ENCODE assay signal across 21 mouse cellular contexts in the genomic region with DNA sequence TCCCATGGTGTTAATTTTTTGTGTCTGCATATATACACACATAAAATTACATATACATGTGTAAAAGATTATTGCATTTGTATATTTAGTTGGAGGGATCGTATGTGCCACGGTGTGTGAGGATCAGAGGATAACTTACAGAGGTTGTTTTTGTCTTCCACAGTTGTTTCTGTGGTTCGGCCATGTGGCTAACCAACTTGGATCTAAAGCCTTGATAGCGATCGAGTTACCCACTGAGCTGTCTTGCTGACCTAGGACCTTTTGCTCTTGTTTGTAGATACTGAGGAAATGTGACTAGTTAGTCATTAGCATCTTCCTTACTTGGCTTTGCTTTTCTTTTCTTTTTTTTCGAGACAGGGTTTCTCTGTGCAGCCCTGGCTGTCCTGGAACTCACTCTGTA. TPM values are rescaled to one million over a fixed set of nuclear protein-coding genes. Genes with fewer than 3 reads are reported as not detected.
DNase-seq lines count a peak whose midpoint lies in the region; ATAC-seq and TF ChIP-seq lines count a peak whose summit lies in the region.
"Had no signal": no experiment of that assay in that cellular context is flagged by ENCODE, and none has a peak within 500 bp of the region (broad histone marks: within the 10 kb centered on the region; RNA-seq: fewer than 3 reads in every experiment).

No protein-coding gene starts in this region.

- peaks cover 35% of the 10 kb centered on the region for H3K4me1 ChIP-seq in spleen, adult 2 months (ENCODE audit: control insufficient read depth, insufficient read depth, insufficient read length)
- peaks cover 14% of the 10 kb centered on the region for H3K4me1 ChIP-seq in forebrain, embryonic 14.5 days (ENCODE audit: control insufficient read depth, insufficient read depth, low read length)

- H3K9me3 ChIP-seq in forebrain, embryonic 14.5 days (replicated peaks; ENCODE audit: control insufficient read depth, low read length), result no peaks in the 10 kb centered on the region
- H3K9me3 ChIP-seq: embryonic facial prominence, embryonic 12.5 days; G1E; heart, embryonic 12.5 days; hindbrain, embryonic 10.5 days had no signal

- H3K9ac ChIP-seq in forebrain, embryonic 14.5 days (ENCODE audit: low read length), result no peak overlapping the region
- H3K9ac ChIP-seq: embryonic facial prominence, embryonic 12.5 days; forebrain, postnatal 0 days; heart, embryonic 12.5 days; hindbrain, embryonic 14.5 days had no signal

- H3K79me2 ChIP-seq in macrophage (ENCODE audit: inconsistent target), result peaks cover 100% of the 10 kb centered on the region

- no peak for TF ChIP-seq POLR2A in spleen, adult 2 months (IDR thresholded peaks at IDR 0.05; ENCODE audit: low read depth, low read length)

- no peaks in the 10 kb centered on the region for H3K36me3 ChIP-seq in spleen, adult 2 months (ENCODE audit: control insufficient read depth, insufficient read depth, low read length)
- H3K36me3 ChIP-seq in macrophage (ENCODE audit: inconsistent target), result no peaks in the 10 kb centered on the region
- 0 out of 2 replicates have a peak, but pooled peaks cover 4% of the 10 kb centered on the region for H3K36me3 ChIP-seq in forebrain, embryonic 14.5 days (ENCODE audit: control insufficient read depth, insufficient read depth, low read length)
- H3K36me3 ChIP-seq: heart, embryonic 12.5 days had no signal

- no peak overlapping the region for H3K4me3 ChIP-seq in spleen, adult 2 months (ENCODE audit: extremely low read depth, insufficient read depth, insufficient read length)
- no peak overlapping the region for H3K4me3 ChIP-seq in macrophage (ENCODE audit: inconsistent target)
- no peak overlapping the region for H3K4me3 ChIP-seq in forebrain, embryonic 14.5 days (ENCODE audit: low read depth, low read length)
- H3K4me3 ChIP-seq: embryonic facial prominence, embryonic 12.5 days; heart, embryonic 12.5 days; hindbrain, embryonic 10.5 days had no signal

- DNase-seq in CD4-positive, CD25-positive, alpha-beta regulatory T cell, adult 2 months (ENCODE audit: low read depth, low spot score), result peak; percentile 18
- no peak for DNase-seq in spleen, adult 2 months (ENCODE audit: low read depth in 1 of 2, low spot score in 2 of 2)
- DNase-seq in spleen, postnatal 14 days (ENCODE audit: low spot score in 2 of 2), result no peak
- DNase-seq in forebrain, embryonic 14.5 days (ENCODE audit: low spot score), result no peak
- no peak for DNase-seq in left cerebral cortex, adult 9 months (ENCODE audit: low spot score in 2 of 2)
- DNase-seq: adrenal gland, postnatal 14 days; cerebellum, adult 11-12 months; cerebellum, adult 9-10 months; cerebellum, postnatal 25 days; forebrain, postnatal 0 days; gastrocnemius, postnatal 14 days had no signal

- H3K27ac ChIP-seq in spleen, adult 2 months (ENCODE audit: insufficient read depth, low read length), result 0 out of 2 replicates have a peak overlapping the region, but pooled peaks have one; percentile 56
- peak overlapping the region; percentile 46 for H3K27ac ChIP-seq in macrophage
- no peak overlapping the region for H3K27ac ChIP-seq in forebrain, embryonic 14.5 days (ENCODE audit: low read depth, low read length)
- H3K27ac ChIP-seq: embryonic facial prominence, embryonic 12.5 days; hindbrain, embryonic 10.5 days; hindbrain, embryonic 14.5 days had no signal

- no peak for TF ChIP-seq CTCF in spleen, adult 2 months (IDR thresholded peaks at IDR 0.05; ENCODE audit: extremely low read depth, insufficient read depth, insufficient read length, insufficient replicate concordance)

- H3K27me3 ChIP-seq in spleen, adult 2 months (ENCODE audit: control insufficient read depth, insufficient read depth, low read length), result no peaks in the 10 kb centered on the region
- no peaks in the 10 kb centered on the region for H3K27me3 ChIP-seq in forebrain, embryonic 14.5 days (replicated peaks; ENCODE audit: control insufficient read depth, insufficient read depth, low read length)
- H3K27me3 ChIP-seq: embryonic facial prominence, embryonic 12.5 days; heart, embryonic 12.5 days had no signal

- 49% methylated on average over 6 of the region's 6 CpGs for WGBS in spleen, adult 2 months
- 40% methylated on average over 6 of the region's 6 CpGs for WGBS in macrophage (ENCODE audit: missing documents)
- 95% methylated on average over 6 of the region's 6 CpGs for whole genome bisulfite sequencing in forebrain, embryonic 14.5 days

- ATAC-seq in CD4-positive, CD25-positive, alpha-beta regulatory T cell, adult 4 months, result no peak
- no peak for ATAC-seq in megakaryocyte progenitor cell, adult 5-6 weeks (replicated peaks; ENCODE audit: poor library complexity)
- ATAC-seq in forebrain, embryonic 14.5 days, result no peak
- ATAC-seq: activated CD4-positive, CD25-positive, alpha-beta regulatory T cell, adult 4 months; forebrain, postnatal 0 days had no signal

- no peak overlapping the region for H3K4me2 ChIP-seq in forebrain, embryonic 14.5 days (ENCODE audit: low read length)
- H3K4me2 ChIP-seq: embryonic facial prominence, embryonic 12.5 days; heart, embryonic 12.5 days; hindbrain, embryonic 14.5 days had no signal

RNA-seq across cellular contexts. Expression of gene Srebf2, which starts 9.3 kb away (rescaled TPM):
- polyA plus RNA-seq in CD4-positive, CD25-positive, alpha-beta regulatory T cell, adult 4 months (2017; shearing (Covaris generic)), result 10 to 100 TPM; 32.2 to 56.0 TPM
- polyA plus RNA-seq in spleen, adult 2 months (2012; rRNA removed), result 204 and 317 TPM in 2 replicates
- 100 to 1,000 TPM in 14 of 26 experiments, 10 to 100 TPM in 12; 60.9 to 181 (median 103) TPM for total RNA-seq in macrophage (2018; cell fraction: chromatin; rRNA removed)
- total RNA-seq in macrophage (2018; cell fraction: cytosol; rRNA removed), result 100 to 1,000 TPM in 9 of 26 experiments, 10 to 100 TPM in 17; 64.9 to 127 (median 91.5) TPM
- total RNA-seq in macrophage (2018; cell fraction: nucleus; rRNA removed), result 100 to 1,000 TPM in 23 of 26 experiments, 10 to 100 TPM in 3; 88.9 to 183 (median 130) TPM
- polyA plus RNA-seq in macrophage (2018), result 41.2 to 100 TPM (median 69.4 TPM) in 3 replicates
- 24.7 and 28.3 TPM in 2 replicates for total RNA-seq in megakaryocyte progenitor cell, adult 5-6 weeks (2015)
- total RNA-seq in megakaryocyte progenitor cell, adult 5-6 weeks (2017), result 21.0 and 23.7 TPM in 2 replicates
- 99.6 and 139 TPM in 2 replicates for polyA plus RNA-seq in forebrain, embryonic 14.5 days (2014; fragmentation: Nextera tagmentation; extraction: Ambion mirVana)

RNA-seq across cellular contexts. Expression of gene Ccdc134, which starts 28.6 kb away (rescaled TPM):
- 10 to 100 TPM; 18.5 to 26.0 TPM for polyA plus RNA-seq in CD4-positive, CD25-positive, alpha-beta regulatory T cell, adult 4 months (2017; shearing (Covaris generic))
- 16.2 and 16.7 TPM in 2 replicates for polyA plus RNA-seq in spleen, adult 2 months (2012; rRNA removed)
- total RNA-seq in macrophage (2018; cell fraction: chromatin; rRNA removed), result 10 to 100 TPM in 25 of 26 experiments, 1 to 10 TPM in 1; 4.4 to 84.1 (median 43.3) TPM
- 10 to 100 TPM in 11 of 26 experiments, 1 to 10 TPM in 15; 3.4 to 15.5 (median 9.1) TPM for total RNA-seq in macrophage (2018; cell fraction: cytosol; rRNA removed)
- 10 to 100 TPM in 25 of 26 experiments, 1 to 10 TPM in 1; 5.5 to 72.4 (median 31.5) TPM for total RNA-seq in macrophage (2018; cell fraction: nucleus; rRNA removed)
- 6.6 to 13.4 TPM (median 7.9 TPM) in 3 replicates for polyA plus RNA-seq in macrophage (2018)
- 5.5 and 10.4 TPM in 2 replicates for total RNA-seq in megakaryocyte progenitor cell, adult 5-6 weeks (2015)
- total RNA-seq in megakaryocyte progenitor cell, adult 5-6 weeks (2017), result 19.6 and 29.7 TPM in 2 replicates
- 12.8 and 15.5 TPM in 2 replicates for polyA plus RNA-seq in forebrain, embryonic 14.5 days (2014; fragmentation: Nextera tagmentation; extraction: Ambion mirVana)

RNA-seq across cellular contexts. Expression of gene Shisa8, which starts 56.3 kb away (rescaled TPM):
- not detected for polyA plus RNA-seq in CD4-positive, CD25-positive, alpha-beta regulatory T cell, adult 4 months (2017; shearing (Covaris generic))
- polyA plus RNA-seq in spleen, adult 2 months (2012; rRNA removed), result 5.4 and 14.7 TPM in 2 replicates
- total RNA-seq in macrophage (2018; cell fraction: chromatin; rRNA removed), result under 1 TPM in 1 of 26 experiments, not detected in 25; 0.34 TPM
- total RNA-seq in macrophage (2018; cell fraction: cytosol; rRNA removed), result under 1 TPM in 2 of 26 experiments, not detected in 24; 0.05 to 0.14 TPM
- total RNA-seq in macrophage (2018; cell fraction: nucleus; rRNA removed), result not detected
- polyA plus RNA-seq in macrophage (2018), result not detected in 3 replicates
- total RNA-seq in megakaryocyte progenitor cell, adult 5-6 weeks (2015), result 0.10 and 0.12 TPM in 2 replicates
- total RNA-seq in megakaryocyte progenitor cell, adult 5-6 weeks (2017), result 0.27 and 3.2 TPM in 2 replicates
- polyA plus RNA-seq in forebrain, embryonic 14.5 days (2014; fragmentation: Nextera tagmentation; extraction: Ambion mirVana), result 0.61 and 0.77 TPM in 2 replicates
- total RNA-seq: gastrocnemius, adult 18-20 months had no signal
- polyA plus RNA-seq: activated CD4-positive, CD25-positive, alpha-beta regulatory T cell, adult 4 months; G1E had no signal
